Mouse (Mus musculus): ENCODE data around the gene Erlin1. TPM values are rescaled to one million over a fixed set of nuclear protein-coding genes. Genes with fewer than 3 reads are reported as not detected.

The Erlin1 gene
- polyA plus RNA-seq, 1 experiment from 2014 or later, result 39.3 TPM

DNA sequence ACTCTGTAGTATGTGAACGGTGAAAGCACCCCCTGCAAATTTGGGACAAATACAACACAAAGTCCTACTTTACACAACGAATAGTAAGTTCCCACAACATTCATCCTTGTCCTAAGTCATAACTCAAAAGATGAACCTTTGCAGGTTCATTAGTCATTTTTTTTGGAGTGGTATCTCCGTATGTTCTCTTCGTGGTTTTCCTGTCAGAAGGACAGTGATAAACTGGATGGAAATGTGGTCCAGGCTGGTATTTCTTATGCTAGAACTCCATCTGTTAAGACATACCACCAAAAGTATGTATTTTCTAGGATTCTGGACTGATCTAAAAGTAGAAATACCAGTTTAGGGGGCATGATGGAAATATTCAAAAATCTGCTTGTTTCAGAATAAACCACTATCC, 1.4 kb downstream of the Erlin1 start:
- peaks cover 2% of the 10 kb centered on the region; the same call in 1 of the 2 replicates for H3K36me3 ChIP-seq (ENCODE audit: control insufficient read depth, insufficient read depth, low read length)
- no peaks in the 10 kb centered on the region for H3K9me3 ChIP-seq (ENCODE audit: control insufficient read depth, low read length)
- H3K4me3 ChIP-seq (ENCODE audit: low read length), result peak overlapping the region; percentile 87
- 66% methylated on average over 4 of the region's 4 CpGs for WGBS
- no peak for ATAC-seq (ENCODE audit: low read depth)
- no peaks in the 10 kb centered on the region for H3K27me3 ChIP-seq (ENCODE audit: control insufficient read depth, insufficient read depth, low read depth, low read length)
- H3K4me2 ChIP-seq (ENCODE audit: low read depth, low read length), result peak overlapping the region; percentile 67
- peaks cover 14% of the 10 kb centered on the region for H3K4me1 ChIP-seq (replicated peaks; ENCODE audit: control insufficient read depth, insufficient read depth, low read length)
- H3K9ac ChIP-seq (ENCODE audit: low read length), result peak overlapping the region; percentile 81
- H3K27ac ChIP-seq (ENCODE audit: low read length), result no peak overlapping the region

DNA sequence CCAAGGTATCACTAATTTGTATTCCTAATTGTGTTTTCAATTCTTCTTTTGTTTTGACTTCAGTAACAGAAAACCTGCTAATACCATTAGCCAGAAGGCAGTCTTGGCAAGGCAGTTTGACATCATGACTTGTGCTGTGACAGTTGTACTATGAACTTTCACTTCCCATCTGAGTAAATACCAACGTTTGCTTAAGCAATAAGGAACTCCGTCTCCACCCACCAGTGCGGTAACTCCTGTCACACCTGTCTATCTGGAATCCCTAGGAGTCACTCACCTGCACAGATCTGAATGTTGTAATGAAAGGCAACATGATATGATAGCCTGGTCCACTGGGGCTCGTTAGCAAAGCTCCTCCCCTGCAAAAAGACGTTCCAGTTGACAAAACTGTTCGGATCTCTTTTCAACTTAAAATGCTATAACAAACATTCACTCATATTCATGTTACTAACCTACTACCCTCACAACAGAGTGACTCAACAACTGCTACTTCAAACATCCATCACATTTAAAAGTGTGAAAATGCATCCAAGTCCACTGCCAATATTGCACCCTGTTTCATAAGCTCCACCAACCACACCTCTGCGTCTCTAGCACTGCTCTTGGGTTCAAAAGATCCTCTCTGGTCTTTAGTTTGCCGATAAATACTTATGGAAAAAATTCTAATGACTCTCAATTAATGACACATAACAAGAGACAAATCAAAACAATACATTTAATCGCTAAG, 2.1 kb downstream of the Erlin1 start:
- H3K27ac ChIP-seq (ENCODE audit: low read length), result no peak overlapping the region
- whole genome bisulfite sequencing, result 63% methylated on average over 9 of the region's 9 CpGs
- no peaks in the 10 kb centered on the region; the same call in 1 of the 2 replicates for H3K36me3 ChIP-seq (ENCODE audit: control insufficient read depth, insufficient read depth, low read length)
- ATAC-seq (ENCODE audit: low read depth), result no peak
- H3K27me3 ChIP-seq (ENCODE audit: control insufficient read depth, insufficient read depth, low read depth, low read length), result no peaks in the 10 kb centered on the region
- H3K4me3 ChIP-seq (ENCODE audit: low read length), result no peak overlapping the region
- H3K4me2 ChIP-seq (ENCODE audit: low read depth, low read length), result no peak overlapping the region
- peaks cover 14% of the 10 kb centered on the region for H3K4me1 ChIP-seq (replicated peaks; ENCODE audit: control insufficient read depth, insufficient read depth, low read length)
- no peak overlapping the region for H3K9ac ChIP-seq (ENCODE audit: low read length)
- H3K9me3 ChIP-seq (ENCODE audit: control insufficient read depth, low read length), result no peaks in the 10 kb centered on the region

DNA sequence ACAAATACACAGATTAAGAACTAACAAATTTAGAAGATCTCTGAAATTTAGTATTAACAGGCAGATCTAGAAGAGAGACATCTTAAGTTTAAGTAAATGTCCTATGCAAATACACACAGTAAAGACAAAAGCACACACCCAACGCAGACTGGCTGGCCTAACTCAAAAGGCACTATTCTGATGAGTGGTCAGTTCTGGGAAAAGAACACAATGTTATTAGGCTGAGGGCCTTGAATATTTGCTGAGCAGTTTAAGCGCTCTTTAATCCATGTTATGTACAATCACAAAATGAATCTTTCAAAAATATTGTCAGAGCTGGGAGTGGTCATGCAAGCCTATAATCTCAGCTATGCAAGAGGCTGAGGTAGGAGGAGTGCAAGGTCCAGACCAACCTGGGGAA, 4.9 kb downstream of the Erlin1 start:
- H3K9ac ChIP-seq (ENCODE audit: low read length), result no peak overlapping the region
- H3K4me3 ChIP-seq (ENCODE audit: low read length), result no peak overlapping the region
- WGBS, result 69% methylated on average over 2 of the region's 2 CpGs
- H3K4me2 ChIP-seq (ENCODE audit: low read depth, low read length), result no peak overlapping the region
- no peaks in the 10 kb centered on the region for H3K9me3 ChIP-seq (ENCODE audit: control insufficient read depth, low read length)
- ATAC-seq (ENCODE audit: low read depth), result no peak
- H3K27me3 ChIP-seq (ENCODE audit: control insufficient read depth, insufficient read depth, low read depth, low read length), result no peaks in the 10 kb centered on the region
- H3K27ac ChIP-seq (ENCODE audit: low read length), result no peak overlapping the region
- peaks cover 9% of the 10 kb centered on the region for H3K4me1 ChIP-seq (replicated peaks; ENCODE audit: control insufficient read depth, insufficient read depth, low read length)
- H3K36me3 ChIP-seq (ENCODE audit: control insufficient read depth, insufficient read depth, low read length), result no peaks in the 10 kb centered on the region; the same call in 1 of the 2 replicates

DNA sequence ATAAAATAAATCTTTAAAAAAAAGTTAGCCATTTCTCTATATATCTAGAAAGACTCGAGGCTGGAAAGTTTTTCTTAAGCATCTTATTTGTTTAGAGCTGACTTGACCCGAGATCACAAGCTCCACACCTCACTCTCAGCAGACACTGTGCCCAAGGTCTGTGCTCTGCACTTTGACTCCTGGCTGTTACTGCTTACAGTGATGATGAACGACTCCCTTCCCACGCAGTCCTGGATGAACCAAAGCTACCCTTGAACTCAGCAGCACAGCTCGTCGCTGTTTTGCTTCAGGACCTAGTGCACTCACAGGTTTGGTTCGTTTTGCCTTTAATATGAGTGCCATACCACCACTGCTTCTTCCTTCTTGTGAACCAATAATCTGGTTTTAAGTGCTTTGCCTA, 5.8 kb downstream of the Erlin1 start:
- Histone ChIP-seq H3K9me3 (ENCODE audit: control insufficient read depth, low read length) (no peaks in the 10 kb centered on the region), H3K4me1 (replicated peaks; ENCODE audit: control insufficient read depth, insufficient read depth, low read length) (peaks cover 9% of the 10 kb centered on the region), H3K9ac (ENCODE audit: low read length) (no peak overlapping the region), H3K4me2 (ENCODE audit: low read depth, low read length) (no peak overlapping the region), H3K27me3 (ENCODE audit: control insufficient read depth, insufficient read depth, low read depth, low read length) (no peaks in the 10 kb centered on the region), H3K4me3 (ENCODE audit: low read length) (no peak overlapping the region), H3K27ac (ENCODE audit: low read length) (no peak overlapping the region), H3K36me3 (ENCODE audit: control insufficient read depth, insufficient read depth, low read length) (peaks cover 6% of the 10 kb centered on the region; the same call in 1 of the 2 replicates)
- 78% methylated on average over 7 of the region's 7 CpGs for WGBS
- no peak for ATAC-seq (ENCODE audit: low read depth)

DNA sequence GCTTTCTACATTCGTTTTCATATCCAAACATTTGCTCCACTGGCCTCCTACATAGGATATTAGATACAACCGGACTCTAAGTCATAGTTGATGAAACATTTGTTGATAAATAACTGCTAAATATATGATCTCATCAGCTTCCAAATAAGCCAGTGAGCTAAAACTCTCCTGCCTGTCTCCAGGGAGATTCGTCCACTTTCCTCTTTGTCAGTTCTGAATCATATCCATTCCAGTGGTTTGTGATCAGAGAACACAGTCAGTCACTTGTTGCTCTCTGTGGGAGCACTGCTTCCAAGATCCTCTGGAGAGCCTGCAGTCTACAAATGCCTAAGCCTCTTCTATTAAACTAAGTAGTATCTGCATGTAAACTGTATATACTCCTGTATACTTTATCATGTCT, 9.4 kb downstream of the Erlin1 start:
- Histone ChIP-seq H3K4me1 (replicated peaks; ENCODE audit: control insufficient read depth, insufficient read depth, low read length) (no peaks in the 10 kb centered on the region), H3K36me3 (ENCODE audit: control insufficient read depth, insufficient read depth, low read length) (peaks cover 12% of the 10 kb centered on the region; the same call in 1 of the 2 replicates), H3K9ac (ENCODE audit: low read length) (no peak overlapping the region), H3K4me2 (ENCODE audit: low read depth, low read length) (no peak overlapping the region), H3K9me3 (ENCODE audit: control insufficient read depth, low read length) (no peaks in the 10 kb centered on the region), H3K27ac (ENCODE audit: low read length) (no peak overlapping the region), H3K27me3 (ENCODE audit: control insufficient read depth, insufficient read depth, low read depth, low read length) (no peaks in the 10 kb centered on the region), H3K4me3 (ENCODE audit: low read length) (no peak overlapping the region)
- no peak for ATAC-seq (ENCODE audit: low read depth)
- WGBS, result 81% methylated on average over 3 of the region's 3 CpGs

DNA sequence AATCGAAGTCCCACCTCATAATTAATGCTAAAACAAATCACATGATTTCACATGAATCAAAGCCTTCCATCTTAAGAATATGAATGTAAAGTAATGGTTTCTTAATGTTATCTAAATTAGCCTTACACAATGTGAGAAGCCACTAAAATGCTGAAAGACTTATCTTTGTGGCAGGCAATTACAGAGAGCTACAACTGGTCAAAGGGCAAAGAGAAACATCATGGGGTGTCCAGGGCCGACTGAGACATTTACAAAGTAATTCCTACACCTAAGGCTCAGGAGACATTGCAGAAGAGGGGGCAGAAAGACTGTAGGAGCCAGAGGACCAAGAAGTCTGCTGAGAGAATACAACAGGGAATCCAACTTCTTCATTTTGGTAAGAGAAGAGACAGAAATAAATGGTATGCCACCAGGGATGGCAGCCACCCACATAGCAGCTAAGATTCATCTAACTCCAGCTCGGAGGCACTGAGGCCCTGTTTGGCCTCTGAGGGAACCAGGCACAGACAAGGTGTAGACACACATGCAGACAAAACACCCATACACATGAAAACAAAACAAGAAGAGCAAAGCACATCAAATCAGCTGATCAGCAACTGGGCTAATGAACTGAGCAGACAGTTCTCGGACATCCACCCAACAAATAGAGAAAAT, 14.3 kb downstream of the Erlin1 start:
- Histone ChIP-seq H3K4me3 (ENCODE audit: low read length) (no peak overlapping the region), H3K27ac (ENCODE audit: low read length) (no peak overlapping the region), H3K27me3 (ENCODE audit: control insufficient read depth, insufficient read depth, low read depth, low read length) (no peaks in the 10 kb centered on the region), H3K4me2 (ENCODE audit: low read depth, low read length) (no peak overlapping the region), H3K9me3 (ENCODE audit: control insufficient read depth, low read length) (no peaks in the 10 kb centered on the region), H3K36me3 (ENCODE audit: control insufficient read depth, insufficient read depth, low read length) (peaks cover 21% of the 10 kb centered on the region), H3K4me1 (replicated peaks; ENCODE audit: control insufficient read depth, insufficient read depth, low read length) (no peaks in the 10 kb centered on the region), H3K9ac (ENCODE audit: low read length) (no peak overlapping the region)
- WGBS, result 80% methylated on average over 4 of the region's 4 CpGs
- no peak for ATAC-seq (ENCODE audit: low read depth)

DNA sequence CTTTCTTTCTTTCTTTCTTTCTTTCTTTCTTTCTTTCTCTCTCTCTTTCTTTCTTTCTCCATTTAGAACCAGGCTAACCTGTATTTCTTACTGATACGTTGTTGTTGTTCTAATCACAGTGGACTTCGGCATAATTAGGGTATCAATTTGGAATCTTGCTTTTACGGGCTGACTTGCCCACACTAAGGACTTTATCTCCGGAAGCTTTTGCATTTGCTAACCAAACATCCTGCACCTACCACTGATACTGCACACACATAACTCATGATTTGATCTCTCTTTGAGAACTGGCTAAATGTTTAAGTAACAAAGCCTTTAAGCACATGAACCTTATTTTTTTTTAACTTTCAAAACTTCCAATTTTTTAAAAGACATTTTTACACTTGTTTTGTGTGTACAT, 19.2 kb downstream of the Erlin1 start:
- Histone ChIP-seq H3K4me1 (replicated peaks; ENCODE audit: control insufficient read depth, insufficient read depth, low read length) (no peaks in the 10 kb centered on the region), H3K36me3 (ENCODE audit: control insufficient read depth, insufficient read depth, low read length) (peaks cover 12% of the 10 kb centered on the region), H3K9me3 (ENCODE audit: control insufficient read depth, low read length) (no peaks in the 10 kb centered on the region), H3K4me2 (ENCODE audit: low read depth, low read length) (no peak overlapping the region), H3K27me3 (ENCODE audit: control insufficient read depth, insufficient read depth, low read depth, low read length) (no peaks in the 10 kb centered on the region), H3K4me3 (ENCODE audit: low read length) (no peak overlapping the region), H3K9ac (ENCODE audit: low read length) (no peak overlapping the region), H3K27ac (ENCODE audit: low read length) (no peak overlapping the region)
- 58% methylated on average over 4 of the region's 4 CpGs for WGBS
- ATAC-seq (ENCODE audit: low read depth), result no peak

DNA sequence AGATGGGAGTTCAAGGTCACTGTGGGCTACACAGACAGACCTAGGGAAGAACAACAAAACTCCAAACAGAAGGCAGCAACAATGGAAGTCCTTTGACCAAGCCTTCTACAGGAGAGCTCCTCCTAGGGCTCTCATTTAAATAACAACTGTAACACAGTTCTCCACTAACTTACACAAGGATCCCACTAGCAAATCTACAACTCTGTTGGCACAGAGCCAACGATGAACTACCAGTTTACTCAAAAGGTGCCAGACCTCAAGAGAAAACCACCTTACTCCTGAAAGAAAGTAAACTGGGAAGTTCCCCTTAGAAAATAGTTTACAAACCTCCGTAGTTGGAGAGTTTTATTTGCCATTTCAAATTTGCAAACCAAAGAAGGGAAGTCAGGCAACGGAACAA, 20.3 kb downstream of the Erlin1 start:
- Histone ChIP-seq H3K4me1 (replicated peaks; ENCODE audit: control insufficient read depth, insufficient read depth, low read length) (no peaks in the 10 kb centered on the region), H3K27me3 (ENCODE audit: control insufficient read depth, insufficient read depth, low read depth, low read length) (no peaks in the 10 kb centered on the region), H3K9me3 (ENCODE audit: control insufficient read depth, low read length) (no peaks in the 10 kb centered on the region), H3K27ac (ENCODE audit: low read length) (no peak overlapping the region), H3K4me3 (ENCODE audit: low read length) (no peak overlapping the region), H3K9ac (ENCODE audit: low read length) (no peak overlapping the region), H3K4me2 (ENCODE audit: low read depth, low read length) (no peak overlapping the region), H3K36me3 (ENCODE audit: control insufficient read depth, insufficient read depth, low read length) (peaks cover 9% of the 10 kb centered on the region)
- 54% methylated on average over 3 of the region's 3 CpGs for WGBS
- ATAC-seq (ENCODE audit: low read depth), result no peak

DNA sequence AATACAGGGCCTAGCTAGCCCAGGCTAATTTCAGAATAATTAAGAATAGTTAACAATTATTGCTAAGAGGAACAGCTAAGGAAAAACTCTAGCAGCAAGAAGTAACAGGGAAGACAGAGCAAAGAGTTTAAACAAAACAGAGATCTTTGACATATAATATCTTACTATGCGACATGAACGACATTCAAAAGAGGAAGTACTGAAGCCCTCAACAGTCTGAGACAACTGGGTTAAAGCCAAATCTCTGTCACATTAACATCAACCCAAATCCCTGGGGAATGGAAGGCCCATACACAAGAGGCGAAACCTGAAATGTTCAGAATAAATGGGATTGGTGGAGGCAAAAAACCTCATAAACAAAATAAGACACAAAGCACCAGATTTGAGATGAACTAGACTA, 23.7 kb downstream of the Erlin1 start:
- H3K27ac ChIP-seq (ENCODE audit: low read length), result no peak overlapping the region
- H3K4me3 ChIP-seq (ENCODE audit: low read length), result no peak overlapping the region
- H3K4me2 ChIP-seq (ENCODE audit: low read depth, low read length), result no peak overlapping the region
- H3K4me1 ChIP-seq (replicated peaks; ENCODE audit: control insufficient read depth, insufficient read depth, low read length), result no peaks in the 10 kb centered on the region
- ATAC-seq (ENCODE audit: low read depth), result no peak
- H3K9me3 ChIP-seq (ENCODE audit: control insufficient read depth, low read length), result no peaks in the 10 kb centered on the region
- H3K9ac ChIP-seq (ENCODE audit: low read length), result no peak overlapping the region
- H3K36me3 ChIP-seq (ENCODE audit: control insufficient read depth, insufficient read depth, low read length), result 0 out of 2 replicates have a peak, but pooled peaks cover 2% of the 10 kb centered on the region
- no peaks in the 10 kb centered on the region for H3K27me3 ChIP-seq (ENCODE audit: control insufficient read depth, insufficient read depth, low read depth, low read length)
- 65% methylated on average over 3 of the region's 3 CpGs for WGBS

Data from lung, embryonic 16.5 days (tissue).